Mouse (Mus musculus) CD4-positive naive resting alpha-beta T cell, adult 76 days (primary cell): Measurements from ENCODE around the gene Mdfic. TPM values are rescaled to one million over a fixed set of nuclear protein-coding genes. Genes with fewer than 3 reads are reported as not detected.

Experiments used
- total RNA-seq: library from RNA; stranded (reverse); gene quantifications from one replicate; pipeline ENCODE4 v1.2.4, GENCODE M21; 2023

Mdfic gene
- total RNA-seq = 5.4 TPM

GRCm38 (mm10) chr6:15720461-15720817 lies at the start of gene Mdfic:
Mdfic (plus strand) TSS chr6:15720661.

